Mouse (Mus musculus) heart, embryonic 16.5 days (tissue): ENCODE measurements around the gene Glrx5. TPM values are rescaled to one million over a fixed set of nuclear protein-coding genes. Genes with fewer than 3 reads are reported as not detected.

Experiments used
- ATAC-seq: fragments of 200-750 bp; cut with Nextera tagmentation; replicated peaks from 2 replicates; pipeline ENCODE4 v1.8.0; 2017; ENCODE audit warnings: moderate number of reproducible peaks; ENCODE audit not compliant: insufficient read depth, low FRiP score; ENCODE audit errors: extremely low read depth
- H3K27ac ChIP-seq: fragments of 300-500 bp; sonication (generic); 2 replicates; pipeline ENCODE4 v1.5.1; 2014; ENCODE audit warnings: mild to moderate bottlenecking, low read length, control low read depth, moderate library complexity
- H3K27me3 ChIP-seq: fragments of 300-500 bp; sonication (generic); 2 replicates; pipeline ENCODE4 v1.6.1; 2014; ENCODE audit warnings: low read length, mixed read lengths; ENCODE audit not compliant: control insufficient read depth, insufficient read depth
- H3K36me3 ChIP-seq: fragments of 300-500 bp; sonication (generic); 2 replicates; pipeline ENCODE4 v1.6.1; 2014; ENCODE audit not compliant: control insufficient read depth, insufficient read depth
- H3K4me1 ChIP-seq: fragments of 300-500 bp; sonication (generic); 2 replicates; pipeline ENCODE4 v1.6.1; 2014; ENCODE audit warnings: low read length, mixed read lengths; ENCODE audit not compliant: control insufficient read depth, insufficient read depth
- H3K4me2 ChIP-seq: fragments of 300-500 bp; sonication (generic); 2 replicates; pipeline ENCODE4 v1.6.1; 2014; ENCODE audit warnings: low read depth, mild to moderate bottlenecking, control low read depth, low read length
- H3K4me3 ChIP-seq: fragments of 300-500 bp; sonication (generic); 2 replicates; pipeline ENCODE4 v1.5.1; 2014; ENCODE audit warnings: mild to moderate bottlenecking, control low read depth, low read length
- H3K9ac ChIP-seq: fragments of 300-500 bp; sonication (generic); 2 replicates; pipeline ENCODE4 v1.6.1; 2014; ENCODE audit warnings: low read length, control low read depth
- H3K9me3 ChIP-seq: fragments of 300-500 bp; sonication (generic); replicated peaks from 2 replicates; pipeline ENCODE4 v1.6.1; 2016; ENCODE audit warnings: low read length; ENCODE audit not compliant: control insufficient read depth
- WGBS: fragments of 180-500 bp; shearing (Covaris S2); extraction: QIAGEN DNeasy Blood & Tissue Kit; methylation state at CpG from one replicate; pipeline ENCODE4 v1.1.7; 2014; 5-methylcytosine and 5-hydroxymethylcytosine counted together
- polyA plus RNA-seq: library from polyadenylated mRNA; unstranded; fragments of >200 nt; fragmentation: Nextera tagmentation; extraction: Ambion mirVana; gene quantifications from 2 replicates; pipeline ENCODE4 v1.2.1, GENCODE M21; 2015

Gene Glrx5
- polyA plus RNA-seq, 1 experiment from 2014 or later, result 173 TPM

- no peak for ATAC-seq
- Histone ChIP-seq H3K4me2 (no peak overlapping the region), H3K4me3 (no peak overlapping the region), H3K36me3 (0 out of 2 replicates have a peak, but pooled peaks cover 4% of the 10 kb centered on the region), H3K27me3 (no peaks in the 10 kb centered on the region), H3K9ac (no peak overlapping the region), H3K27ac (no peak overlapping the region), H3K4me1 (no peaks in the 10 kb centered on the region), H3K9me3 (no peaks in the 10 kb centered on the region)
- WGBS, result 68% methylated on average over 17 of the region's 17 CpGs
These were observed 15.9 kb downstream of the Glrx5 start for GRCm38 (mm10) chr12:105048301-105048863.

- Histone ChIP-seq H3K9me3 (no peaks in the 10 kb centered on the region), H3K27ac (no peak overlapping the region), H3K9ac (no peak overlapping the region), H3K4me2 (no peak overlapping the region), H3K36me3 (no peaks in the 10 kb centered on the region), H3K4me1 (no peaks in the 10 kb centered on the region), H3K27me3 (no peaks in the 10 kb centered on the region), H3K4me3 (no peak overlapping the region)
- WGBS, result 76% methylated on average over 12 of the region's 12 CpGs
- no peak for ATAC-seq
These were observed 17.3 kb downstream of the Glrx5 start for GRCm38 (mm10) chr12:105049813-105050212.

GRCm38 (mm10) chr12:105050898-105051297 lies 18.4 kb downstream of the Glrx5 start:
- ATAC-seq, result no peak
- H3K36me3 ChIP-seq, result no peaks in the 10 kb centered on the region
- H3K4me3 ChIP-seq, result no peak overlapping the region
- H3K9me3 ChIP-seq, result no peaks in the 10 kb centered on the region
- H3K27me3 ChIP-seq, result no peaks in the 10 kb centered on the region; the same call in 1 of the 2 replicates
- no peak overlapping the region for H3K9ac ChIP-seq
- no peak overlapping the region for H3K27ac ChIP-seq
- WGBS, result 13% methylated on average over 4 of the region's 4 CpGs
- no peaks in the 10 kb centered on the region for H3K4me1 ChIP-seq
- H3K4me2 ChIP-seq, result no peak overlapping the region

GRCm38 (mm10) chr12:105054041-105054440 lies 21.6 kb downstream of the Glrx5 start:
- no peaks in the 10 kb centered on the region for H3K4me1 ChIP-seq
- no peak overlapping the region for H3K27ac ChIP-seq
- no peak overlapping the region for H3K9ac ChIP-seq
- 91% methylated on average over 15 of the region's 15 CpGs for WGBS
- no peaks in the 10 kb centered on the region; the same call in 1 of the 2 replicates for H3K27me3 ChIP-seq
- no peaks in the 10 kb centered on the region for H3K36me3 ChIP-seq
- no peak overlapping the region for H3K4me3 ChIP-seq
- ATAC-seq, result no peak
- H3K9me3 ChIP-seq, result no peaks in the 10 kb centered on the region
- no peak overlapping the region for H3K4me2 ChIP-seq

- Histone ChIP-seq H3K4me2 (no peak overlapping the region), H3K36me3 (no peaks in the 10 kb centered on the region), H3K4me1 (no peaks in the 10 kb centered on the region), H3K9me3 (no peaks in the 10 kb centered on the region), H3K9ac (no peak overlapping the region), H3K4me3 (no peak overlapping the region), H3K27me3 (no peaks in the 10 kb centered on the region; the same call in 1 of the 2 replicates), H3K27ac (no peak overlapping the region)
- ATAC-seq, result no peak; the same call in 1 of the 2 replicates
- 77% methylated on average over 6 of the region's 6 CpGs for WGBS
These were observed 22.8 kb downstream of the Glrx5 start for GRCm38 (mm10) chr12:105055308-105055707.

- ATAC-seq, result no peak
- WGBS, result 71% methylated on average over 2 of the region's 2 CpGs
These were observed 27.5 kb downstream of the Glrx5 start for GRCm38 (mm10) chr12:105060006-105060405.

GRCm38 (mm10) chr12:105063201-105064134 lies 31.0 kb downstream of the Glrx5 start:
- 49% methylated on average over 28 of the region's 28 CpGs for WGBS
- ATAC-seq, result no peak

More at GRCm38 (mm10) chr12:105060006-105060405, 27.5 kb downstream of the Glrx5 start:
- Histone ChIP-seq H3K27ac (no peak overlapping the region), H3K27me3 (no peaks in the 10 kb centered on the region; the same call in 1 of the 2 replicates), H3K36me3 (no peaks in the 10 kb centered on the region), H3K4me2 (no peak overlapping the region), H3K4me1 (no peaks in the 10 kb centered on the region), H3K9me3 (no peaks in the 10 kb centered on the region), H3K4me3 (no peak overlapping the region), H3K9ac (no peak overlapping the region)

GRCm38 (mm10) chr12:105064168-105064567 lies 31.7 kb downstream of the Glrx5 start:
- no peaks in the 10 kb centered on the region for H3K36me3 ChIP-seq
- no peaks in the 10 kb centered on the region for H3K4me1 ChIP-seq
- no peak overlapping the region for H3K27ac ChIP-seq
- no peak for ATAC-seq
- no peak overlapping the region for H3K4me3 ChIP-seq
- H3K9ac ChIP-seq, result no peak overlapping the region
- H3K27me3 ChIP-seq, result no peaks in the 10 kb centered on the region
- peaks cover 4% of the 10 kb centered on the region; the same call in 1 of the 2 replicates for H3K9me3 ChIP-seq
- no peak overlapping the region for H3K4me2 ChIP-seq
- WGBS, result 84% methylated on average over 4 of the region's 4 CpGs

More at GRCm38 (mm10) chr12:105063201-105064134, 31.0 kb downstream of the Glrx5 start:
- Histone ChIP-seq H3K9me3 (peaks cover 4% of the 10 kb centered on the region; the same call in 1 of the 2 replicates), H3K27me3 (no peaks in the 10 kb centered on the region), H3K4me1 (no peaks in the 10 kb centered on the region), H3K27ac (no peak overlapping the region), H3K36me3 (no peaks in the 10 kb centered on the region), H3K4me2 (no peak overlapping the region), H3K9ac (no peak overlapping the region), H3K4me3 (no peak overlapping the region)

GRCm38 (mm10) chr12:105065119-105065518 lies 32.6 kb downstream of the Glrx5 start:
- H3K4me2 ChIP-seq, result no peak overlapping the region
- peaks cover 4% of the 10 kb centered on the region; the same call in 1 of the 2 replicates for H3K9me3 ChIP-seq
- H3K27ac ChIP-seq, result no peak overlapping the region
- no peaks in the 10 kb centered on the region for H3K27me3 ChIP-seq
- no peak for ATAC-seq
- WGBS, result 80% methylated on average over 7 of the region's 7 CpGs
- no peak overlapping the region for H3K4me3 ChIP-seq
- no peaks in the 10 kb centered on the region for H3K4me1 ChIP-seq
- no peaks in the 10 kb centered on the region for H3K36me3 ChIP-seq
- H3K9ac ChIP-seq, result no peak overlapping the region
